ENCODE assay signal across 12 mouse cellular contexts in the genomic region with DNA sequence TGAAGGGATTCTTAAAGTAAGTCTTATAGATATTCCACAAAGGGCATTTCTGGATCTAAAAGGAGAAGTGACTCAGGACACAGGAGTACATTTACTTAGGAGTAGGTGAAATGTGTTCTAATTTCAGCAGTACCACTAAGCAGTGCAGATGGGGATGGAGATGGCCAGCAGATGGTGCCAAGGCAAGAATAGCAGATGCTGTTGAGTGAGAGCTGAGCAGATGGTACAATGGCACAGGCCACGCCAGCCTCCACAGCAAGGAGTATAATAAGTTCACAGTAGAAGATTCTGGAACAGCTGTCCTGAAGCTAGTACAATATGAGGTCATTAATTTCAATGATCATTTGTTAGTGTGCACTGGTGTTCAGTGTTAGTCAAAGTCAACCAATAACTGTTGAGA. TPM values are rescaled to one million over a fixed set of nuclear protein-coding genes. Genes with fewer than 3 reads are reported as not detected.
DNase-seq lines count a peak whose midpoint lies in the region; ATAC-seq and TF ChIP-seq lines count a peak whose summit lies in the region.
"Had no signal": no experiment of that assay in that cellular context is flagged by ENCODE, and none has a peak within 500 bp of the region (broad histone marks: within the 10 kb centered on the region; RNA-seq: fewer than 3 reads in every experiment).

No protein-coding gene starts in this region.

- TF ChIP-seq EP300 in lung, postnatal 0 days (IDR thresholded peaks at IDR 0.05) = no peak

- H3K4me1 ChIP-seq in cerebellum, adult 2 months (ENCODE audit: control insufficient read depth, insufficient read depth, low read length) = no peaks in the 10 kb centered on the region; the same call in 1 of the 2 replicates
- H3K4me1 ChIP-seq in forebrain, embryonic 13.5 days = no peaks in the 10 kb centered on the region
- no peaks in the 10 kb centered on the region for H3K4me1 ChIP-seq in lung, postnatal 0 days (ENCODE audit: insufficient read depth, low read depth, low read length)

- intact Hi-C loops in left cerebral cortex, postnatal 4 days (cut with DNase I) = no loop called here

- ATAC-seq in forebrain, embryonic 13.5 days = peak; percentile 98
- ATAC-seq in lung, postnatal 0 days = no peak

- no peak overlapping the region for H3K4me3 ChIP-seq in cerebellum, adult 2 months (replicated peaks; ENCODE audit: insufficient read depth, low read depth, low read length)
- no peak overlapping the region for H3K4me3 ChIP-seq in forebrain, embryonic 13.5 days
- no peak overlapping the region for H3K4me3 ChIP-seq in lung, postnatal 0 days (ENCODE audit: low read depth, low read length)

- peak; percentile 40 to 64 for DNase-seq in cerebellum, adult 2 months
- DNase-seq in layer of hippocampus, adult 18-20 months (ENCODE audit: low spot score in 2 of 2) = peak; percentile 39 to 72
- DNase-seq in left cerebral cortex, postnatal 4 days = peak; percentile 77
- no peak for DNase-seq in kidney, adult 18-20 months
- DNase-seq in kidney, postnatal 4 days = no peak
- no peak for DNase-seq in embryo, embryonic 9.5 days (ENCODE audit: extremely low spot score)
- DNase-seq in lung, postnatal 0 days (ENCODE audit: low spot score) = no peak

- H3K9ac ChIP-seq in forebrain, embryonic 13.5 days = no peak overlapping the region
- H3K9ac ChIP-seq in lung, postnatal 0 days (replicated peaks; ENCODE audit: low read depth) = no peak overlapping the region

- no peak for TF ChIP-seq CTCF in cerebellum, adult 2 months (IDR thresholded peaks at IDR 0.05; ENCODE audit: borderline replicate concordance, insufficient read depth, low read depth, low read length)
- TF ChIP-seq CTCF in lung, postnatal 0 days (IDR thresholded peaks at IDR 0.05) = no peak

- H3K36me3 ChIP-seq in forebrain, embryonic 13.5 days (ENCODE audit: poor library complexity, severe bottlenecking) = no peaks in the 10 kb centered on the region
- no peaks in the 10 kb centered on the region for H3K36me3 ChIP-seq in lung, postnatal 0 days (ENCODE audit: insufficient read depth, low read length)

- TF ChIP-seq POLR2A in cerebellum, adult 2 months (IDR thresholded peaks at IDR 0.05; ENCODE audit: borderline replicate concordance, insufficient read depth, low read length) = no peak

- no peak overlapping the region for H3K4me2 ChIP-seq in forebrain, embryonic 13.5 days
- H3K4me2 ChIP-seq in lung, postnatal 0 days (replicated peaks; ENCODE audit: low read depth, low read length) = no peak overlapping the region

- 5% methylated on average over 1 of the region's 1 CpGs for WGBS in cerebellum, adult 2 months
- WGBS in forebrain, embryonic 13.5 days = 46% methylated on average over 1 of the region's 1 CpGs
- 57% methylated on average over 1 of the region's 1 CpGs for WGBS in lung, postnatal 0 days

- H3K27ac ChIP-seq in cerebellum, adult 2 months (ENCODE audit: insufficient read depth, low read length) = no peak overlapping the region
- H3K27ac ChIP-seq in forebrain, embryonic 13.5 days = no peak overlapping the region
- no peak overlapping the region for H3K27ac ChIP-seq in lung, postnatal 0 days (ENCODE audit: low read length)

- H3K27me3 ChIP-seq in cerebellum, adult 2 months (ENCODE audit: control insufficient read depth, insufficient read depth, low read length) = no peaks in the 10 kb centered on the region
- H3K27me3 ChIP-seq in forebrain, embryonic 13.5 days = no peaks in the 10 kb centered on the region
- H3K27me3 ChIP-seq in lung, postnatal 0 days (replicated peaks; ENCODE audit: insufficient read depth, low read length) = no peaks in the 10 kb centered on the region

- no peaks in the 10 kb centered on the region for H3K9me3 ChIP-seq in forebrain, embryonic 13.5 days (replicated peaks)
- H3K9me3 ChIP-seq in lung, postnatal 0 days (ENCODE audit: low read length) = no peaks in the 10 kb centered on the region

RNA-seq across cellular contexts. Expression of a gene that starts 22.6 kb away (rescaled TPM):
- not detected in 2 replicates for polyA plus RNA-seq in cerebellum, adult 2 months (2012; rRNA removed)
- polyA plus RNA-seq in forebrain, embryonic 13.5 days (2015; fragmentation: Nextera tagmentation; extraction: Ambion mirVana) = not detected in 2 replicates
- total RNA-seq in layer of hippocampus, adult 18-20 months (2021) = not detected
- total RNA-seq in left cerebral cortex, postnatal 4 days (2021) = not detected
- polyA plus RNA-seq in lung, postnatal 0 days (2015; fragmentation: Nextera tagmentation; extraction: Ambion mirVana) = not detected in 2 replicates
- total RNA-seq: ES-E14; megakaryocyte progenitor cell, adult 5-6 weeks had no signal
- polyA plus RNA-seq: heart, postnatal 0 days; limb, embryonic 14.5 days had no signal

Comparison
In these comparisons a context has a peak if more than half of its experiments do, and no peak if none do; other contexts are left out.
1. DNase-seq: peak in cerebellum, adult 2 months (2 of 2), layer of hippocampus, adult 18-20 months (2 of 2) and left cerebral cortex, postnatal 4 days (single experiment); none in kidney, adult 18-20 months (single experiment), kidney, postnatal 4 days (0 of 2), embryo, embryonic 9.5 days (single experiment) and lung, postnatal 0 days (single experiment).